In the genomic region with DNA sequence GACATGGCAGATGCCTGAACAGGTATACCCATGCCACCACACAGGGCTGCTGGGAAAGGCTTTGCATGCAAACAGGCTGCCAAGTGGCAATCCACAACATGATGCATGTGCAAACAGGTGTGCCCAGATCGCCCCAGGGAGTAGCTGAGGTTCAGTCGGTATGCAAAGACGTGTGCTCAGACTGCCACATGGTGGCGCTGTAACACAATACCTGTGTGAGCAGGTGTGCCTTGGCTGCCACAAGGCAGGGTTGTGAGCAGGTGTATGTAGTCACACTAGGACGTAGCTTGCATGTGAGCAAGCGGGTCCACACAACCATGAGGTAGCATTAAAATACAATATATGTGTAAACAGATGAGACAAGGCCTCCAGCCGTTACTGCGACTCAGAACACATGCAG, we compare ENCODE assay signal across 13 mouse cellular contexts. TPM values are rescaled to one million over a fixed set of nuclear protein-coding genes. Genes with fewer than 3 reads are reported as not detected.
DNase-seq lines count a peak whose midpoint lies in the region.
"Had no signal": no experiment of that assay in that cellular context is flagged by ENCODE, and none has a peak within 500 bp of the region (broad histone marks: within the 10 kb centered on the region; RNA-seq: fewer than 3 reads in every experiment).

No protein-coding gene starts in this region.

- H3K36me3 ChIP-seq in splenic B cell, adult 2 months (ENCODE audit: control insufficient read depth, insufficient read depth, low read length, poor library complexity, severe bottlenecking): no peaks in the 10 kb centered on the region
- H3K36me3 ChIP-seq: limb, embryonic 13.5 days; midbrain, embryonic 12.5 days; stomach, embryonic 15.5 days had no signal

- H3K27me3 ChIP-seq in splenic B cell, adult 2 months (ENCODE audit: control insufficient read depth, insufficient read depth, low read length, poor library complexity, severe bottlenecking): no peaks in the 10 kb centered on the region
- H3K27me3 ChIP-seq: forebrain, embryonic 13.5 days; stomach, embryonic 15.5 days had no signal

- DNase-seq in adrenal gland, postnatal 36 days: peak; percentile 15 to 22
- DNase-seq in adrenal gland, postnatal 25 days: no peak
- DNase-seq in kidney, postnatal 10 days: peak; percentile 46
- no peak for DNase-seq in kidney, adult 8-10 months
- peak; percentile 46 for DNase-seq in thymus, postnatal 4 days
- DNase-seq in thymus, postnatal 36 days: no peak
- DNase-seq in splenic B cell, adult 2 months (ENCODE audit: low read depth, low spot score): peak; percentile 52
- no peak for DNase-seq in adrenal gland, adult 18-20 months (ENCODE audit: low spot score in 2 of 2)
- DNase-seq: adrenal gland, adult 2 months had no signal

RNA-seq across cellular contexts. Expression of a gene that starts 34.0 kb away (rescaled TPM):
- total RNA-seq in adrenal gland, postnatal 36 days (2021): 10 to 100 TPM; 31.1 to 73.6 TPM
- 30.3 and 53.3 TPM in 2 replicates for total RNA-seq in adrenal gland, postnatal 25 days (2021)
- 100 to 1,000 TPM in 1 of 2 experiments, 10 to 100 TPM in 1; 82.5 to 154 TPM for total RNA-seq in adrenal gland, adult 18-20 months (2021)

Comparison
In these comparisons a context has a peak if more than half of its experiments do, and no peak if none do; other contexts are left out.
1. DNase-seq: peak in adrenal gland, postnatal 36 days (2 of 2), kidney, postnatal 10 days (single experiment), thymus, postnatal 4 days (single experiment) and splenic B cell, adult 2 months (single experiment); none in adrenal gland, postnatal 25 days (single experiment), kidney, adult 8-10 months (0 of 2), thymus, postnatal 36 days (0 of 2) and adrenal gland, adult 18-20 months (0 of 2).